Mouse (Mus musculus): ENCODE measurements around the gene Bbs4.
A peak's percentile ranks its signal among the peaks of the same experiment; 100 is the strongest.
"Not testable (repeated sequence)": the region's sequence is repeated elsewhere in the genome, so short reads cannot be mapped to it uniquely, and the experiment has no call there.

Gene Bbs4

GRCm38 (mm10) chr9:59353253-59353639 is at the start of gene Bbs4:
TSS of gene Bbs4 (minus strand) at chr9:59353508.
- ATAC-seq (ENCODE audit: low TSS enrichment) = peak; percentile 99

DNA sequence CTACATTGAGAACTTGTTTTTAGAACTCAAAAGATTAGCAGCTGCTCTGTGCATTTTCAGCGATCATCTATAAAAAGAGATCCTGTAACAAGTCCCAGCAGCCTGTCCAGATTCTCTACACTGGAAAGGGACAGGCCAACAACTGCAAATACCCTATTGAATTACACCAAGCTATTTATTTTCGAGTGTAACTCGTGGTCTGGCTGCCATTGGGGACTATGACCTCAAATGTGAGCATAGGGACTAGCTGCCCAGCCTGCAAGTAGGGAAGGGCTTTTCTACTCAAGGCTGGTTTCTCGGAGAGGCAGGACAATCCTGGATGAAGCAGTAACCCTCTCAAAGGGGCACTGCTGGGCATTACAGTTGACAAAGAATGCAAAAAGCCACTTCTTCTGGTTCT is 35.8 kb upstream of the Bbs4 start:
- ATAC-seq (ENCODE audit: low TSS enrichment) = no peak

- ATAC-seq (ENCODE audit: low TSS enrichment) = peak; percentile 87
Observed at GRCm38 (mm10) chr9:59388311-59388710, 35.0 kb upstream of the Bbs4 start.

- ATAC-seq (ENCODE audit: low TSS enrichment) = no peak
Observed at GRCm38 (mm10) chr9:59387461-59387860, 34.2 kb upstream of the Bbs4 start.

DNA sequence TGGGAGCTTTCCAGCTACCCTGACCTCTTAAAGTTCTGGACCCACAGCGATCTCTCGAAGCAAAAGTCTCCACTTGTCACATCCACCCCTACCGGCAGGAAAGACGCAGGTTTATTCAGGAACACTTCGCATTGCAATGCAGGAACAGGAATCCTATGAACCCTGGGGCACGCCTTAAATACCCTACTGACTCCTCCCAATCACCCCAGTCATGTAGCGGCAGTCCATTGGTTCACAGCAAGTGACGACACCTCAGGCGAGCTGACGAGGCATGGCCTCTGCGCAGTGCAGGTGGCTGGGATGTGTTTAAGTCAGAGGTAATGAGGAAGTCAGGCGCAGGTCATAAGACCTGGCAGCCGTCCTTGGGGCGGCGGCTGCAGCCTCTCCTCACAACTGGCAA is 22.3 kb upstream of the Bbs4 start:
- no peak for ATAC-seq (ENCODE audit: low TSS enrichment)

GRCm38 (mm10) chr9:59369646-59370045 is 16.3 kb upstream of the Bbs4 start:
- no peak for ATAC-seq (ENCODE audit: low TSS enrichment)

DNA sequence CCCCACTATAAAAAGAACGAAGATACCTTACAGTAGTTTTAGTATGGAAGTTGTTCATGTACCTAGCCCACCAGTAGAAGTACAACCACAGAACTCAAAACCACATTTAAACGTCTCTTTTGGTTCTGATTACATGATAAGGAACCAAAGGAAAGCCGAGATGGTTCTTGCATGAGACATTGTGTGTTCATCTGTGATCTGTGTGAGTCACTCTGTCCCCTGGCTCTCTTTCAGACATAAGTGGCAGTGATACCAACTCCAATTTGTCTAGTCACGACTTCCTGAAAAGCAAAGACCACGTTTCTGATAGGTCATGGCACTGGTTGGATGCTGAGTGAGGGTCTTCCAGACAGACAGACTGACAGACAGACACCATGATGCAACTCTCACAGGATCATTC is 15.9 kb upstream of the Bbs4 start:
- no peak for ATAC-seq (ENCODE audit: low TSS enrichment)

DNA sequence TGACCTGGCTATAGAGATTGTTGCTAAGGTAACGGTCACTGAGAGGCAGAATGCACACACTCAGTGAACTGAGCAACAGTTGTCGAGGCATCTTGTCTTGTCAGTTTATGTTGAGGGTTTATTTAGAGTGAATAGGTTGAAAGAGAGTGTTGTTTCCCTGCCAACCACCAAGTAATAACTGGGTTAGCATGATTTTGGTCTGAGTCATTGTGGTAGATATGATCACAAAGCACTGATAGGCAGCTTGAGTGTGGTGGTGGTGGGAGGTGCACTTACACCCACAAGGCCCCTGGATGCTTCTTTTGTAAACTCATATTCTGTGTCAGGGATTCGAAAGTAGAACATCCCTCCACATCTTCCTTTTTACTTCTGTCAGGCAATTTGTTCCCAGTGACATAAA is 7.2 kb upstream of the Bbs4 start:
- not testable (repeated sequence) for ATAC-seq (ENCODE audit: low TSS enrichment)

DNA sequence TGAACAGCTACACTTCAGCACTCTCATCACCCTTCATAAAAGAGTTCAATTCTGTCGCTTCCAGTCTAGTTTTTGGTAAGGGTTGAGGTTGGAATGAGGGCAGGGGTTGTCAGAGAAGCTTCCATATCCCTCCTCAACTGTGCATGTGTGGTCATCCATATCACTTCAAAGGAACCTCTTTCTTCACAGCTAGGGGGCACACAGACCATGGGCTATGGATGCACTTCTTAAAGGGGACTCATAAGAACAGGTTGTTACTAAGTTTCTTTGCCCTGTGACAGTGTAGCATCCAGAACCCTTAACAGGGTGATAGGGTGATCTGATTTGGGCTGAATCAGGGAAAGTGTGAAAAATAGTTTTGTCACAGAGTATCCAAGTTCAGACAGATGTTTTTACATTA is 4.7 kb upstream of the Bbs4 start:
- ATAC-seq (ENCODE audit: low TSS enrichment) = not testable (repeated sequence)

DNA sequence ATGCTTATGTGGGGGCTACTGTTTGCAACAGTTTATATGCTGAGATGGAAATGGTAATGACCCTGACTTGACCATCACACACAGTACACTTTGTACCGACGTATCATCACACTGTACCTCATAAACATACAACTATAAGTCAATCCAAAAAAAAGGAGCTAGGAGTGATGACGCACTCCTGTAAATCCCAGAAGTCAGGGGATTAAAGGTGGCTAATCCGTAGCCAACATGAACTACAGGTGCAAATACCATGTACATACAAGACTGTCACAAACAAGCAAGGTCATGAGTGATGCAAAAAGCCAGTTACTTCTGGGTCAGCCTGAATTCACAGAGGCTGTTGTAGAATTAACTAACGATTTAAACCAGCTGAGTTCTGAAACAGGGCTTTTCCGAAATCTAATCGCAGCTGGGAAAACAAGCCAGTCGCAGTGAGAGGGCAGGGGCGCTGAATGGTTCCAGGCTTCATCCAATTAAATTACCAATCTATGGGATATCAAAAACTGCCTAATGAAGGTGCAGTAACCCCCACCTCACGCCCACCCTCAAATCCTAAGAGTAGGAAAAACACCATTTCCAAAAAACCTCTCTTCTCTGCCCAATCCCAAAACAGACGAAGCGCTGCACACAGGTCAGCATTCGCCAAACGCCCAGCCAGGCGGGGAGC is 589 bp downstream of the Bbs4 start:
- peak; percentile 20; the same call in 1 of the 2 replicates for ATAC-seq (ENCODE audit: low TSS enrichment)

DNA sequence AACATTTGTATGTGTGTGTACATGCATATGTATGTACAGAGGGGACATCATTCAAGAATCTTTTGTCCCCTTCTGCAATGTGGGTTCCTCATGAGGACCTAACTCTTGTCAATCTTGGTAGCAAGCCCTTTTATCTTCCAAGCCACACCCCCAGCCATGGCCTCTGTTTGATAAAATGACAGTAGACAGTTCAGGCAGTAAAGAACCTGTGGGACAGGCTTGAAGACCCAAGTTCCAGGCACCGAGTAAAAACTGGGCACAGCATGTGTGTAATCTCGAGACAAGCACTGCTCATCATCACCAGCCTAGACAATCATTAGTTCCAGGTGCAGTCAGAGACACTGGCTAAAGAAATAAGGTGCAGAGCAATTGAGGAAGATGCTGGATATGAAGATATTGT is 7.1 kb downstream of the Bbs4 start:
- ATAC-seq (ENCODE audit: low TSS enrichment) = no peak

DNA sequence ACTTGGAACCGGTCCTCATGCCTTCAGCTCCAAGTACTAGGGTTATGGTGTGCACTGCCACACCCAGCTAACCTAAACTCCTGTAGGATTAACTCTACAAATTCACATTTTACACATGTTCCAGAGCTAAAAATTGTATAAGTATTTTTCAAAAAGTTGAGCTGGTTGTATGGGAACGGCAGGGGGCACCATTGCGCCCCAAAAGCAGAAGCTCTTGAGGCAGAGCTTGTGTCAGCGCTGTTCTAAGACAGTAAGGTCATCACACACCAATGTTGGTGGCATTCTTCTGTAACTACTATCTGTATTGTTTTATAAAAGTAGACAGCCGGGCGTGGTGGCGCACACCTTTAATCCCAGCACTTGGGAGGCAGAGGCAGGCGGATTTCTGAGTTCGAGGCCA is 13.3 kb downstream of the Bbs4 start:
- no peak for ATAC-seq (ENCODE audit: low TSS enrichment)

GRCm38 (mm10) chr9:59339107-59339506 is 14.2 kb downstream of the Bbs4 start:
- ATAC-seq (ENCODE audit: low TSS enrichment) = no peak

DNA sequence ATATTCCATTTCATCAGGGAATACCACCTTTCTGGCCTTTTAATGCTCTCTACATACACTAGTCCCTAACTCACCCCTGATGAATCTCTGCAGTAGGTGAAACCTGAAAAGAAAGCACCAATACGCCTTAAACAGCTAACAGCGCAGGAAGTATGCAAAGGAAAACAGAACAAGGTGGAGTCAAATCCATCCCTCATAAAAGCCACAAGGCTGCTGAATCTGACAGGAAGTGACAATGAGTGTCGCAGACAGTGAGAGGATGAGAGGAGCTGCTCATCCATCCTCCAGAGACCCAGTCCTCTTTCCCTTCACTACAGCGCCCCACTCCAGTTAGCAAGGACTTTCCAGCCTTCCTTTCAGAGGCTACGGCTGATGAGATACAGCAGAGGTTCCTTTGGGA is 14.9 kb downstream of the Bbs4 start:
- ATAC-seq (ENCODE audit: low TSS enrichment) = no peak

GRCm38 (mm10) chr9:59337889-59338288 is 15.4 kb downstream of the Bbs4 start:
- ATAC-seq (ENCODE audit: low TSS enrichment) = peak; percentile 85

DNA sequence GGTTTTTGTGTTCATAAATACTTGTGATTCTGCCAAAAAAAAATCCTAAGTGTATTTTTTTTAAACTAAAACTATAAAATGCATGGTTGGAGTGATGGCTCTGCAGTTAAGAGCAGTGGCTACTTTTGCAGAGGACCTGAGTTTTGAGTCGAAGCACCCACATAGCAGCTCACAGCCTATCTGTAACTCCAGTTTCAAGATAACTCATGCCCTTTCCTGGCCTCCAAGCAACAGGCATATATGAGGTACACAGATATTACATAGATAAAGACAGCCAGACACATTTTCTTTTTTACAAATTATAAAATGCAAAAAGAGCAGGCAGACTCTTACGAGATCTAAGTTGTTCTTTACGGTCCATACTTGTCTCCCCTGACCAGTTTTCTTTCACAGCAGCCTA is 16.8 kb downstream of the Bbs4 start:
- ATAC-seq (ENCODE audit: low TSS enrichment) = no peak

GRCm38 (mm10) chr9:59330055-59330454 is 23.3 kb downstream of the Bbs4 start:
- peak; percentile 87 for ATAC-seq (ENCODE audit: low TSS enrichment)

- no peak for ATAC-seq (ENCODE audit: low TSS enrichment)
Observed at GRCm38 (mm10) chr9:59324351-59324750, 29.0 kb downstream of the Bbs4 start.

DNA sequence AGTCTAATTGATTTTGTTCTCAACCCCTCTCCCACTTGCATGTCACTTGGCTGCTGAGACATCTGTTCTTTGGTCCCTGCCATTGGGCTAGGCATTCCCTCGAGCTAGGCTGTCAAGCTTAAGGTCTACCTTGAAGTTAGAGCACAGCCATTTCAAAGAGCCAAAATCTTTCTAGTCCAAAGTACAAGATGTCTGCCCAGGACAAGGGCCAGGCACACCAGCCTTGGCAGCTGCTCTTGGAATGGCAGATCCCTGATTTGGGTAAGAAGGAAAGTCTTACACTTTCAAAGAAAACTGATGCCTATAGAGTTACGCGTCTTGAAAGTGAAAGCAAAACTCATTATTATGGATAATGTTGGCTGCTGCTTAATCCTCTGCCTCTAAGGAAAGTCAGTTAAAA is 37.1 kb downstream of the Bbs4 start:
- ATAC-seq (ENCODE audit: low TSS enrichment) = no peak

GRCm38 (mm10) chr9:59311284-59311670 is 42.0 kb downstream of the Bbs4 start:
- ATAC-seq (ENCODE audit: low TSS enrichment) = no peak

- ATAC-seq (ENCODE audit: low TSS enrichment) = no peak
Observed at GRCm38 (mm10) chr9:59310582-59311283, 42.6 kb downstream of the Bbs4 start.

DNA sequence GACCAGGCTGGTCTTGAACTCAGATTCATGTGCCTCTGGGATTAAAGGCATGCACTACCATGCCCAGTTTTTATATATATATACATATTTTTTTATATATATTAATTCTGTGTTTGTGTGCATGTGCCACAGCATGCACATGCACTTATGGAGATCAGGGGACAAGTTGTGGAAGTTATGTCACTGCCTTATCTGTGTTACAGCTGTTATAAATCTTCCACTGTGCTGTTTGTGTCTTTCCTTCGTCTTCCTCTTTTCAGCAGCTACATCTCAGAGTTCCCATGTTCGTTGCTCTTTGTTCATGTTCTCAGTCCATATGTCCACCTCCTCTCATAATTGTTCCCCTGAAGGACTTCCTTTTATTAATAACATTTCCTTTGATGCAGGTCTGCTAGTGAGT is 45.4 kb downstream of the Bbs4 start:
- ATAC-seq (ENCODE audit: low TSS enrichment) = no peak

GRCm38 (mm10) chr9:59296419-59296818 is 56.9 kb downstream of the Bbs4 start:
- no peak for ATAC-seq (ENCODE audit: low TSS enrichment)

DNA sequence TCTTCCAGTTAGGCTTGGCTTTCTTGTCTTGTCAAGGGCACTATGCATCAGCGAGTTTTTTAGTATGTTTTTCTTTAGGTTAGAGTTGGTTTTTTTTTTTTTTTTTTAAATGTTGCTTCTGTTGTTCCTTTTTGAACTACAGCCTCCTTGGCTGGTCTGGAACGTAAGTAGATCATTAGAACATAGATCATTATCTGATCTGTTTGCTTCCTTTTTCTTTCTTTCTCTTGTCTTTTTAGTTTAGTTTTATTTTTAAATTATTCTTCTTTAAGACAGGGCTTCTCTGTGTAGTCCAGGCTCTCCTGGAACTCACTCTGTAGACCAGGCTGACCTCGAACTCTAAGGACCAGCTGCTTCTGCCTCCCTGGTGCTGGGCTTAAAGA is 60.8 kb downstream of the Bbs4 start:
- ATAC-seq (ENCODE audit: low TSS enrichment) = no peak

Measured in frontal cortex, adult (tissue).